Mouse (Mus musculus) G1E-ER4 (cell line): ENCODE data around the gene Pgap3. TPM values are rescaled to one million over a fixed set of nuclear protein-coding genes. Genes with fewer than 3 reads are reported as not detected.

Experiments used
- GATA1 ChIP-seq: IDR thresholded peaks from one replicate; pipeline ENCODE4 v1.8.0; 2012; ENCODE audit warnings: low read length, inconsistent platforms
- polyA plus RNA-seq: library from polyadenylated mRNA; stranded (reverse); fragments of >175 nt; gene quantifications from 2 replicates; pipeline ENCODE4 v1.2.3, GENCODE M21; 2012

Gene Pgap3
- polyA plus RNA-seq, 1 experiment = 11.3 TPM

DNA sequence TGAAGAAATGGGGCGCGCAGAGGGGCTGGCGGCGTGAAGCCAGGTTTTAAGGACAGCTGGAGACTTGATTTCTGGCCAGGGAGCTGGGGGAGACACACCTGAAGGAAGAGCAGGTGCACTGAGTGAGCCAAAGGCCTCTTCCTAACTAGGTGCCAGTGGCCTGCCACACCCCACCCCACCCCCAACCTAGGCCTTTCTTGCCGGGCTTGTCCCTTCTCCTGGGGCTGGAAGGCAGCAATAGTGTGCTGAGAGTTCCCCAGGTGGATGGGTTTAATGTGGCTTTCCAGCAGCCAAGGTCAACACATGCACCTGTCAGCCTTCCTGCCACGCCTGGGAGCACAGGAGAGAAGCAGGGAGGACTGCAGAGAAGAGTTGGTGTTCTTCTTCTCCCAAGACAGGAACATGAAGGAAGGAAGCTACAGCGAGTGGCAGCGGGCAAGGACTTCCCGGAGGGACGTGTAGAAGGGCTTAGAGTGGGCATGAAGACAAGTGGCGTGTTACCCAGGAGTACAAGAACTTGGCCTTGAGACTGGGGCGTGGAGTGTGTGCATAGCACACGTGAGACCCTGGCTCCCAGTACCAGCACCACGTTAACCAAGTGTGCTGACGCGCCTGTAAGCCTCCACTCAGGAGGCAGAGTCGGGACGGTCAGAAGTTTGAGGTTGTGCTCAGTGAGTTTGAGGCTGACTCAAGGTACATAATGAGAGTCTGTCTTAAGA is 47.9 kb downstream of the Pgap3 start:
- TF ChIP-seq GATA1 = no peak

DNA sequence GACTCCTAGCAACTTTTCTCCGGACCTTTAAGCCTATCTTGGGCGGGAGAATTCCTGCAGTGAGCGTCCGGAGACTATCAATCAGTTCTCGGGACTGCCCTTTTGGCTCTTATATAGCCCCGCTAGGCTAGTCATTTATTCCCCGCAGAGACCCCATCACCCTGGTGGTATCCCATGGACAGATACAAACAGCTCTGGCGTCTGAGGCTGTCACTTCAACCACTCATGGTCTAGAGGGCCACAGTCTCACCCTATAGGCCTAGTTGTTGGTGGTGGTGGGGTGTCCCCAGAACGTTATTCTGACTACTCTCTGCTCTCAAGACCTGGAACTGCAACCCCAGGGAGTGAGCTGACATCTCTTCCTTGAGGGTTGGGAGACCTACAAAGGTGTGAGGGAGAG is 51.0 kb downstream of the Pgap3 start:
- TF ChIP-seq GATA1 = no peak

DNA sequence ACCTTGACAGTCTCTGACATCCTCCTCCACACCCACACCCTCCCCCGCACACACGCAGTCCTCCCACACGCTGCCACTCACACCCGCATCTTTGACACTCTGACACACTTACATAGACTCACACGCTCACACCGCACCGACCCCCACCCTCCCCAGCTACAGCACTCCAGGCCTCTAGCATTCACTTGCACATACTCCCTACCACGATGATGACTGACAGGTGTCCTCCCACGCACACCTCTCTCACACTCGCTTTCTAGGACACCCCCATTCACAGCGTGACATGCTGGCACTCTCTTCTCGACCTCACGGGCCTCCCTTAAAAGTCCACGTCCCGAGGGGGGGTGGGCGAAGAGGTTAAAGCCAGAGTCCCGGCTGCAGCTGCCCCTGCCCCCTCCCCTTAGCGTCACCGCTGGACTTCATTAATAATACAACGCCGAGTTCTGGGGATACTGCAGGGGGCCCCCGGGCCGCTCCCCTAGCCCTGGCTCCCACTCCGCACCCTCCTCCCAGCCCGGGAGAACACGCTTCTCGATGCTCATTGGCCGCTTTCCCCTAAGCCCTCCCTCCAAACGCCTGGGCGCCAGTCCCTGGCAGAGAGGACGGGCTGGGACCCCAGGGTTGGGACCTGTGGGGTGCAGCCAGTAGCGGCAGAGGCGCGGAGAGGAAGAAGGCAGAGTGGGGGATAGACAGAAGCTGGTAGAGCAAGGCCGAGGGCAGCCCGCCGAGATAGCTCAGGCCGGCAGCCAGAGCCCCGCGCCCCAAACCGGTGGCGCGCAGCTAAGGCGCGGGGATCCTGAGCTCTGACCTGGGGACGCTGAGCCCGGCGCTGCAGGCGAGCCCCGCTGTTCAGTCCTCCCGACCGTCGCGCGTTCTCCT is 52.0 kb downstream of the Pgap3 start, which contains the start of gene Ppp1r1b:
Ppp1r1b (plus strand) TSS at position 322 of the 879 bp plus-strand sequence.
- TF ChIP-seq GATA1 = no peak

DNA sequence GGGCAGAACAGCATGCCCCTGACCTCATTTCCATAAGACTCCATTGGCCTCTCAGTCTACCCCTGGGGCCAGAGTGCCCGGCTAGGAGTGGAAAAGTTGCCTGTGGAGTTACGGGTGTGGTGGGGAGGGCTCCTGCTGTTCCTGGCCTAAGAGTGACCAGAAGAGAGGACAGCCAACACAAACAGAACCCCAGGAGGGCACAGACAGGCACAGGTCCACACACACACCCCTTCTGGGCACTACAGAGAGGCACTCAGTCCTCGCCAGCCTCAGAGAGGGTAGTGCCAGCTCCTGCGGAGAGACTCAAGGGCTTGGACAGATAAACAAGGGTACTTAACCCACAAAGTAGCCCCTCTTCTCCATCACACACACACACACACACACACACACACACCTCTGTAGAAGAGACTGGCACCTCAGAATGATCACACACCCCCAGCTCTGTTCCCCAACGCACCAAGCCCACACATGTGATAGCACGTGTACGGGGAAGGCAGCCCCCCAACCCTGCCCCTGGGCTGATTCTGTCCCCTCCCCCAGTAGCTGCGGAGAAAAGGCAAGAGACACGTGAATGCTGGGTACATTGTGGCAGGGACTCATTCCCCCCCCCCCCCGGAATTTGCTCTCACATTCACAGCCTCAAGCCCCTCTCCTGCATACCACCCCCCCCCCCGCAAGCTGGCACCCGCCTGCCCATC is 52.8 kb downstream of the Pgap3 start:
- no peak for TF ChIP-seq GATA1

DNA sequence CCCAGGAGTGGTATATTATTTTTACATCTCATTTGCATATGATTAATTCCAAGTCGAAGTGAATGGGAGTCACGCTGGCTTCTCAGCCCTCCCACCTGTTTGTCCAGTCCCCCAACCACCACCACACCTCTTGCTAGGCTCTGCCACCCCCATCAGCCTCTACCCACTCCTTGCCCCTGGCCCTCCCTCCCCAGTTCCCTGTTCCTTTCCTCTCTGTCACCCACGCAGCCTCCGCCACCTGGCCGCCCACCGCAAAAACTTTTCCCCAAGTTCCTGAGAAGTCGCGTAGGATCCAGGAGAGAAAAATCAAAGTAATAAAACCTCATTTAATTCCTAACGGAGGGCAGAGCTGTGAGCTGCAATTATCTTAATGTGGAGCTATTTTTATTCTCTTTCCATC is 54.1 kb downstream of the Pgap3 start:
- no peak for TF ChIP-seq GATA1

DNA sequence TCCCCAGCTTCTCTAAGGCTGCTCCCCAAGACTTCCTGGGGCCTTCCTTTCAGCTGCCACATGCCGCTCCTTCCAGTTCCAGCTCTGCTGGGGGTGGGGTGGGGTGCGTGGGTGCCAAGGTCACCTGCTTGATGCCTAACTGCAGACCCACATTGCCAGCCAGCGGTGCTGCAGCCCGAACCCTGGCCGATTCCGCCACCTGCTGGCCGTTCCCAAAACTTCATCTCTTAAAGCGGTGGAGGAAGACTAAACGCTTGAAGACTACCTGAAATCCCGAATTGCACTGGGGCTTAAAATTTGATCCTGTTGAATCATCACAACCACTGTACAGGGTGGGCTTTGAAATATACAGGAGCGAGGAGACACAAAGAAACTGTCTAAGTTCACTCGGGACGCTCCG is 55.0 kb downstream of the Pgap3 start:
- TF ChIP-seq GATA1 = no peak

DNA sequence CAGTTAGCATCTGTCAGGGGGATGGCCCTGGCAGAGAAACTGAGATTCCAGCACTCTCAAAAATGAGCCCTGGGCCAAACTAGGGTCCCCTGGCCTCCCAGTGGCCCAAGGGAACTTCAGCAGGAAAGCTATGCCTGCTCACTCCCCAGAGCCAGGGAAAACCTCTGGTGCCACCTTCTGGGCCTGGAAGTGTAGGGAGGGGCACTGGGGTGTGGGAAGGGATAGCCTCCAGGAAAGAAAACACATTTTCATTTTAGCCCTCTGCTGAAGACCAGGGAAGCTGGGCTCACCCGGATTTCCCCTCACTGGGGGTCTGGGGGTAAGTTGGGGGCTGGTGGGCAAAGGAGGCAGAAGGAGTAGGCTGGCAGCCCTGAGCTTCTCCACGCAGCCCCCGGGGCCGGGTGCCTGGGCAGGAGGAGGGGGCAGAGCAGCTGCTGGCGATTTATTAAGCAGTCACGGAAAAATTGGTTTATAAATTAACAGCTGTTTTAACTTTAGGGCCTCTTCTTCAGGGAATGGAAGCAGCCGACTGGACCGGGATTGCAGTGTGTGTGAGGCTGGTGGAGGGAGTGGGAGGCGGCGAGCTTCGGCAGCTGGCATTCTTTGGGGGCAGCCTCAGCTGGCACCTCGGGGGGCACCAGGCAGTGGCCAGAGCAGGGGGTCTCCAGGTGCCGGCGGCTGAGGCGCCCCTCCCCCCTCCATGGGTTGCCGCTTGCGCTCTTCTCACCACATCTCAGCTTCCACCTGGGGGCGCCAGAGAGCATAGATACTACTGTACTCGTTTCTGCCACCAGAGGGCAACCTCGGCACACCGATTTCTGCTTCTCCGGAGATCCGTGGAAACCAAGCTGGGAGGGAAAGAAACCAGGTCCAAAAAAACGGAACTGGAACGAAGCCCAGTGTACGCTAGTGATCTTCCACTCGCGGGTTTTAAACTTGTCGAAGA is 58.0 kb downstream of the Pgap3 start:
- TF ChIP-seq GATA1 = no peak

DNA sequence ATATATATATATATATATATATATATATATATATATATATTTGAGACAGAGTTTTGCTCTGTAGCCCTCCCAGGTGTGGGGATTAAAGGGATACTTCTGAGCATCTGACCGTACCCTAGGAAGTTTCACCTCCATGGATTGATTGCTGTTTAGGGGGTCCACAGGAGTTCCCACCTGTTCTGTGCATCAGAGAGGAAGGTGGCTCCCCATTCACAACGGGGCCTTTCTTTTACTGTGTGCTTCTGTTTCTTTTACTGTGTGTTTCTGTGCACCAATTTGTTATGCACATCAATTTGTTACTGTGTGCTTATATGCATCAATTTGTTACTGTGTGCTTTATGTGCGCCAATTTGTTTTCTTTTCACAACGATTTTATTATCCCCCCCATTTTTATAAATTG is 59.1 kb downstream of the Pgap3 start:
- TF ChIP-seq GATA1 = no peak

DNA sequence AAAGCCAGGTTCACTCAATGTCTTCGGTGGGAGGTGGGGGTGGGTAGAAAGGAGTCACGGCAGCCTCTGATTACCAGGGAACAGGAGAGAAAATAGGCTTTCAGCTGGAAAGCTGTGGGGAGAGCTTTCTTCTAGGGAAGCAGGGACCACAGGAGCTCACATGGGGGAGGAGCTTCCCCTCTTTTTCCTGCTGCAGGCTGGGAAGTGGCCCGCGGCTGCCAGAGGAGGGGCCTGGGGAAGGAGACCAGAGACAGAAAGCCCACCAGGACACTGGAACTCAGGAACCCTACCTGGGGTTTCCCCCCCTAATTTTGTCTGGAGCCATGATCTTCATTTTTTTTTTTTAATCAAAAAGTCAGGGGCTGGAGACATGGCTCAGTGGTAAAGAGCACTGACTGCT is 59.7 kb downstream of the Pgap3 start:
- no peak for TF ChIP-seq GATA1

DNA sequence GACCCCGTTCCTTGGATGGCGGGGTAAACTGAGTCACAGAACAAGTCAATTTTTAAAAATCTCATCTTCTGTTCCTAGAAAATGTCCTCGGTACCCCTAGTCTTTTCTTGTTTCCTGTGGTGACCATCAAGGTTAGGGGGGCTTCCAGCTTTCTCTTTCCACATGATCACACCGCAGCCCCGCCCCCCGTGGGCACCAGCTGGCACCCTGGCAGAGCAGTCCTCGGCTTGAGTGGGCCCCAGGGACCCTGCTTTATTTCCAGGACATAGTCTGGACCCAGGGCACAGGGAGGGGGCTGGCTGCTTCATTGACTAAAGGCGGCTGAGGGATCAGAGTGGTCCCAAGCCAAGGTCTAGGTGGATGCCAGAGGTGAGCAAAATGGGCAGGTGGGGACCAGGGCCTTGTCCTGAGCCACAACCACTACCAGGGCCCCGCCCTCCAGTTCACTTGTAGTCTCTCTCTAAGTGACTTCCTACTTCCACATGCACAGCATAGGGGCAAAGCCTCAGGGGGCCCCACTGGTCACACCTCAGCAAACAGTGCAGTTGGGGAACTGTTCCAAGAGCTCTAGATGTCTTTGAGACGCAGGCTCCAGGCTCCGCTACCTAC is 60.5 kb downstream of the Pgap3 start:
- no peak for TF ChIP-seq GATA1

DNA sequence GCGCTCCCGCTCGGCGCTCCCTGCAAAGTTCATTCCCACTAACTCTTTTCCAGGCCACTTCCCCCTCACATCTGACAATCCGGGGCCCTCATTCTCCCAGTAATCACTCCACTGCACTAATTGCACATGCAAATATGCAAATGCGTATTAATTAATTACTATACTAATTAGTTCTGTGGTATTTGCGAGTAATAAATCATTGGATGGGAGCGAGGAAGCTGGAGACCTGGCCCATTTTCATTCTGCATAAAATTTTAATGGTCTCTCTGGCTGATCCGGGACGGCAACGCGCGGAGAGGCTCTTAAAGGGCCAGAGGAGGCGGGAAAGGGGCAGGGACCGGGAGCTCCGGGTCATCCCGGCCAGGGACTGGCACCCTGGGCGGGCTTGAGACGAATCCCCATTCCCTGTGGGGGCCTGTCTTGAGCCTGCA is 61.2 kb downstream of the Pgap3 start:
- no peak for TF ChIP-seq GATA1

Other genes starting within 250 kb of the Pgap3 start
- gene Med1, start 207.2 kb downstream of the Pgap3 start, polyA plus RNA-seq = 16.1 and 21.1 TPM in 2 replicates
- gene Cdk12, start 197.4 kb downstream of the Pgap3 start, polyA plus RNA-seq = 17.0 and 19.2 TPM in 2 replicates
- gene Neurod2, start 70.8 kb downstream of the Pgap3 start, polyA plus RNA-seq = not detected in 2 replicates
- not detected in 2 replicates for gene Ppp1r1b, start 52.1 kb downstream of the Pgap3 start, polyA plus RNA-seq
- 25.4 and 31.5 TPM in 2 replicates for gene Stard3, start 42.1 kb downstream of the Pgap3 start, polyA plus RNA-seq
- not detected in 2 replicates for gene Tcap, start 16.7 kb downstream of the Pgap3 start, polyA plus RNA-seq
- not detected in 2 replicates for gene Pnmt, start 14.0 kb downstream of the Pgap3 start, polyA plus RNA-seq
- gene Erbb2, start 12.0 kb upstream of the Pgap3 start, polyA plus RNA-seq = not detected in 2 replicates
- gene Mien1, start 38.5 kb upstream of the Pgap3 start, polyA plus RNA-seq = 35.2 and 51.4 TPM in 2 replicates
- not detected in 2 replicates for gene Grb7, start 45.9 kb upstream of the Pgap3 start, polyA plus RNA-seq
- not detected in 2 replicates for gene Ikzf3, start 145.5 kb upstream of the Pgap3 start, polyA plus RNA-seq
- gene Zpbp2, start 150.6 kb upstream of the Pgap3 start, polyA plus RNA-seq = 0.35 and 0.39 TPM in 2 replicates
- gene Ormdl3, start 186.9 kb upstream of the Pgap3 start, polyA plus RNA-seq = 38.2 and 44.7 TPM in 2 replicates
- gene Lrrc3c, start 197.8 kb upstream of the Pgap3 start, polyA plus RNA-seq = not detected in 2 replicates
- not detected in 2 replicates for gene Gm12355, start 225.2 kb upstream of the Pgap3 start, polyA plus RNA-seq
- 0.04 TPM in 1 of 2 replicates, not detected in the other for gene Gsdma3, start 225.9 kb upstream of the Pgap3 start, polyA plus RNA-seq
- not detected in 2 replicates for gene Gsdma2, start 246.3 kb upstream of the Pgap3 start, polyA plus RNA-seq